Mouse (Mus musculus) heart, embryonic 10.5 days (tissue): ENCODE data around the gene Fhit. TPM values are rescaled to one million over a fixed set of nuclear protein-coding genes. Genes with fewer than 3 reads are reported as not detected.

ENCODE experiments used
- DNase-seq: peaks from one replicate; pipeline ENCODE4 v3.0.0-alpha.2; 2017; ENCODE audit warnings: low spot score
- H3K27ac ChIP-seq: fragments of 300-500 bp; sonication (generic); 2 replicates; pipeline ENCODE4 v1.5.1; 2016; ENCODE audit warnings: mild to moderate bottlenecking
- H3K27me3 ChIP-seq: fragments of 300-500 bp; sonication (generic); 2 replicates; pipeline ENCODE4 v1.6.1; 2016; ENCODE audit warnings: mild to moderate bottlenecking; ENCODE audit not compliant: poor library complexity, insufficient read depth, severe bottlenecking
- H3K36me3 ChIP-seq: fragments of 300-500 bp; sonication (generic); 2 replicates; pipeline ENCODE4 v1.6.1; 2016; ENCODE audit warnings: mild to moderate bottlenecking, moderate library complexity
- H3K4me1 ChIP-seq: fragments of 300-500 bp; sonication (generic); 2 replicates; pipeline ENCODE4 v1.6.1; 2016; ENCODE audit warnings: mild to moderate bottlenecking
- H3K4me3 ChIP-seq: fragments of 300-500 bp; sonication (generic); 2 replicates; pipeline ENCODE4 v1.5.1; 2016; ENCODE audit warnings: mild to moderate bottlenecking, moderate library complexity
- H3K9me3 ChIP-seq: fragments of 300-500 bp; sonication (generic); 2 replicates; pipeline ENCODE4 v1.6.1; 2016; ENCODE audit warnings: mild to moderate bottlenecking, moderate library complexity
- WGBS: fragments of 180-500 bp; shearing (Covaris S2); methylation state at CpG from one replicate; pipeline ENCODE4 v1.1.7; 2016; 5-methylcytosine and 5-hydroxymethylcytosine counted together
- polyA plus RNA-seq: library from polyadenylated mRNA; unstranded; fragments of >200 nt; fragmentation: Nextera tagmentation; extraction: Ambion mirVana; gene quantifications from 2 replicates; pipeline ENCODE4 v1.2.1, GENCODE M21; 2016

The Fhit gene
- polyA plus RNA-seq, 1 experiment from 2014 or later: 3.4 TPM

DNA sequence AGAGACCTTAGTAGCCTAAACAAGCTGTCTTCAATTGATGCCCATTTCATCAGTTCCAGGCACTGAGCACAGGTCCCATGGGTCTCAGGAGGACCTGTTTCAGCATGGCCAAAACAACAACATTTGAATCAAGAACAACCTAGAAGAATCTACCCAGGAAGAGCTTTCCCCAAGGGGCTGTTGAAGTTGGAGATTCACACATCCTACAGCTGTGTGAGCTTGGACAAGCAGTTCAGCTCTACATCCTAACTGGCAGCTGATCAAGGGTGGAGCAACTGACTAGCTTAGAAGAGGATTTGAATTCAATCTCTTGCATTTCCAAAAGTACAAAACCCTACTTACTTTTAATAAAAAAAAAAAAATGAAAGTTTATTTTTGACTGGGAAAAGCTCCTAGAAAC lies 514.0 kb downstream of the Fhit start:
- Histone ChIP-seq H3K27me3 (no peaks in the 10 kb centered on the region), H3K27ac (no peak overlapping the region), H3K4me3 (no peak overlapping the region), H3K4me1 (no peaks in the 10 kb centered on the region), H3K9me3 (no peaks in the 10 kb centered on the region), H3K36me3 (no peaks in the 10 kb centered on the region)
- no peak for DNase-seq

DNA sequence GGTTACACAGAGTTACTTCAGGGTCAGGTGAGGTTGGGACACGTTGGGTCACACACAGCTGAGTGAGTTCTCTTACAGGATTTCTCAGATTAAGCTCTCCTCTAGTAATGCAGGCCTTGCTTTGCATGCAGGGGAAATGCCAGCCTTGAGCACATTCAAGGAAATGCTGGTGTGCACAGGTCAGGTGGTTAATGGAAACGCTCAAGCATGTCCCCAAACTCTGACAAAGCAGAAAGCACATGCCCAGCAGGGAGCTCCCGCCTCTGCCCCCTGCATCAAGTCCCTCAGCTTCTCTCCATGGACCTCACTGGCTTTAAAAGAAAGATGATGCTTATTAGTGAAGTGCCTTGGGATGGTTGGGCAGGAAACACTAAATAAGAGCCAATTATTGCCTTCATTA lies 530.1 kb downstream of the Fhit start:
- H3K9me3 ChIP-seq: no peaks in the 10 kb centered on the region
- DNase-seq: no peak
- no peak overlapping the region for H3K27ac ChIP-seq
- WGBS: 68% methylated on average over 3 of the region's 3 CpGs
- H3K4me3 ChIP-seq: no peak overlapping the region
- no peaks in the 10 kb centered on the region for H3K36me3 ChIP-seq
- no peaks in the 10 kb centered on the region for H3K27me3 ChIP-seq
- no peaks in the 10 kb centered on the region for H3K4me1 ChIP-seq

DNA sequence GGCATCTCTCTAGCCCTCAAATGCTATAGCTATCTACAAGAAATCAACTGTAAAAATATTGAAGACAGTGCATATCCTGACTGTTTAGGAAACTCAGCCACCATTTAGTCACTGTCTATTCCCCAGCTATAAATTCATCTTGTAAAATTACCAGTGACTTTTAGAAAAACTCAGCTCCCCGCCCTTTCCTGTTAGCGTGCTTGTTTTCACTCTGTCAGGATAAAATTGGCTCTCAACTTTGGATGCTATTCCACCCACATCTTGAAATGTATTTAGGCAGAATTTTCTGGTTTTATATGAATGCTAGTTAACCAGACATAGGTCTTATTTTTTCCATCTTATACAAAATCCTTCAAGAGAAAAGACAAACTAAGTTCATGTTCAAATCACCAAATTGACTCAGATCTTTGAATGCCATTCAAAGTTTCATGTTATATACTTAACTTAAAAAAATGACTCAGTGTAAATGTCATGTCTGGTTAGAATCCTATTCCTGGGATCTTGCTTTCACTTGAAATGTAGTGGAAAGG lies 530.9 kb downstream of the Fhit start:
- Histone ChIP-seq H3K27me3 (no peaks in the 10 kb centered on the region), H3K4me3 (no peak overlapping the region), H3K9me3 (no peaks in the 10 kb centered on the region), H3K4me1 (no peaks in the 10 kb centered on the region), H3K27ac (no peak overlapping the region), H3K36me3 (no peaks in the 10 kb centered on the region)
- no peak for DNase-seq
- WGBS: 89% methylated on average over 2 of the region's 2 CpGs

DNA sequence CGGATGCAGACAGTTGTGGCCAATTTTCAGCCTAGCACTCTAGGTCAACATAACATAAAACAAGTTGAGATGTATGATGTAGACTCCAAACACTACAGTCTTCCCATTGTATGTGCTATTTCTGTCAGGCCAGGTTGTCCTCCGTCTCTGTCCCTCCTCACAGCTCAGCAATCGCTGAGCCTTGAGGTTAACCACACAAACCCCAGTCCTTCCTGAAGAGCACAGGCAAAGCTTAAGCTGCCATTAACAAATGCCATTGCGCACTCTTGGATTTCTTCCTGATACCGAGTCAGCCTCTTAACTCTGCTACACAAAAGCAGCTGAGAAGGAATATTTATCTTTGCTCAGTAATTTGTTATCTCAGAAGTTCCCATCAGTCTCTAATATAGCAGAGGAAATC lies 568.4 kb downstream of the Fhit start:
- no peak for DNase-seq
- Histone ChIP-seq H3K36me3 (no peaks in the 10 kb centered on the region), H3K27me3 (no peaks in the 10 kb centered on the region), H3K9me3 (no peaks in the 10 kb centered on the region), H3K4me3 (no peak overlapping the region), H3K4me1 (no peaks in the 10 kb centered on the region), H3K27ac (no peak overlapping the region)
- WGBS: 67% methylated on average over 5 of the region's 5 CpGs

DNA sequence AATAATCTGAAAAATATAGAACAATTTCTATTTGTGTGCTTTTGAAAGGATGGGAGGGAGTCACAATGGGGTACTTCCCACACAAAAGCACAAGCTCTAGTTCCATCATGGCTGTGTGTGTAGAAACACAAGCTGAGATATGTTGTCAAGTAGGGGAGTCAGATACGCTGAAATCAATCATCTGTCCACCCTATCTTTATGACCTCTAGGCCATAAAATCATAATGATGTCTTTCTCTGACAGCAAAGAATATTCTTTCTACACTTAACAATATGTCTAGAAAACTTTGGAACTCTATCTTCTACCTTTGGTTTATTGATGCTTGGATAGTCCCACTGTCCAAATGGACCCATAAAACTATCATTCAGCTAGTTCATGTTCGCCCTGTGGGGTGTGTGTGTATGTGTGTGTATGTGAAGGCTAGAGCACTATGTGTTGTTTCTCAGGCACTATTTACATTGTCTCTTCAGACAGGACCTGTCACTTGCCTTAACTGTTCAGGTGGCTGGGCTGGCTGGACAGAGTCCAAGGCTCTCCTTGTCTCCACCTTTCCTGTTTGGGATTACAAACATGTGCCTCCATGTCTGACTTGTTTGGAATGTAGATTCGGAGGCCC lies 592.8 kb downstream of the Fhit start:
- DNase-seq: no peak
- Histone ChIP-seq H3K4me3 (no peak overlapping the region), H3K36me3 (no peaks in the 10 kb centered on the region), H3K27me3 (no peaks in the 10 kb centered on the region), H3K4me1 (no peaks in the 10 kb centered on the region), H3K27ac (no peak overlapping the region), H3K9me3 (no peaks in the 10 kb centered on the region)
- 78% methylated on average over 3 of the region's 3 CpGs for WGBS

DNA sequence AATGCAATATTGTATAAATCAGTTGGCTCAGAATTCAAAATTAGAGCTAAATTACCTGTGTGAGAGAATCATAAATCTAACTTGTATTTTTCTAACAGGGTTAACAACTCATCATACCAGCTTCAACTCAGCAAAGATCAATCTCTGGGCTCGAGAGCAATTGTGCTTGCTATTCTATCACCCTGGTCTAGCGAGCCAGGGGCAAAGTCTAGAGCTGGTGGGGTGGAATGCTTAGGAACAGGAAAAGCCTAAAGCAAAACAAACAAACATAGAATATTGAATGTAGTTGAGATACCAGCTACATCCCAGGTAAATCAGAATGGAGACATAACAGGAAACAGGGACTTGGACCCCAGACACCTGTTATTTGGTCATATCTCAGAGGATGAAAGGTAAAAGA lies 594.1 kb downstream of the Fhit start:
- H3K4me1 ChIP-seq: no peaks in the 10 kb centered on the region
- H3K4me3 ChIP-seq: no peak overlapping the region
- no peak overlapping the region for H3K27ac ChIP-seq
- no peaks in the 10 kb centered on the region for H3K27me3 ChIP-seq
- no peak for DNase-seq
- H3K9me3 ChIP-seq: no peaks in the 10 kb centered on the region
- WGBS: 75% methylated on average over 2 of the region's 2 CpGs
- H3K36me3 ChIP-seq: no peaks in the 10 kb centered on the region

DNA sequence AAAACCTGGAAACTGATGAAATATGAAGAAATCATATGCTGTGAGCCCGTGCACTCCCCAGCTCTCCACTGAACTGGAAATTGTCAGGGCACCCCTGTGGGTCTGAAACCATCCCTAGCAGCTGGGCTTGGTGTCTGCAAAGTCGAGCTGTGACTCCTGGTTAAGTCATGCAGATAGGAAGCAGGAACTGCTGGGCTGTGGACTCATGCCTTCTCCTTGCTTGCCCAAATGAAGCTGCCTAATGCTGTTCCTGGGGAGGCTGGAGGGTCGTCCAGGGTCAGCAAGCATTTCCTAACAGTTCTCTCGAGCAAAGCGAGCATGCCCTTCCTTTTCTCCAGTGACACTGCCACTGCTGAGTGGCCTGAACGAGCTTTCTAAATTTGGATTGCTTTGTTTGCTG lies 607.1 kb downstream of the Fhit start:
- 32% methylated on average over 6 of the region's 6 CpGs for WGBS
- no peak overlapping the region for H3K4me3 ChIP-seq
- peaks cover 4% of the 10 kb centered on the region; the same call in 1 of the 2 replicates for H3K4me1 ChIP-seq
- H3K36me3 ChIP-seq: no peaks in the 10 kb centered on the region
- H3K9me3 ChIP-seq: no peaks in the 10 kb centered on the region
- peak overlapping the region; percentile 17; the same call in 1 of the 2 replicates for H3K27ac ChIP-seq
- no peaks in the 10 kb centered on the region for H3K27me3 ChIP-seq
- no peak for DNase-seq

DNA sequence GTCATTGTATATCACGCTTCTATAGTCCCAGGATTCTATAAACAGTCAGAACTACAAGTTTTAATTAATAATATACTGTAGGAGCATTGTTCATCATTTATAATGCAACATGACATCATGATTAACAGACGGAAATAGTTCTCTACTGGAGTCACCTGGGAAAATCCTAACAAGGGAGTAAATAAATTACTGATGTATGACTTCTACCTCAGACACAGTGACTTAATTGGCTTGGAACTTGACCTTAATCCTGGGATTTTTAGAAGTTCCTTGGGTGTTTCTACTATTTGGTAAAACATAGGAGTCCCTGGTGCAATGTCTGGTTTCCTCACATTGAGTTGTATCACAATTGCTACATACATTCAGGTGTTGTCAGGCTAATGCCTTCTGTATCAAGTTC lies 613.2 kb downstream of the Fhit start:
- H3K9me3 ChIP-seq: no peaks in the 10 kb centered on the region
- DNase-seq: no peak
- H3K4me1 ChIP-seq: no peaks in the 10 kb centered on the region
- no peaks in the 10 kb centered on the region for H3K36me3 ChIP-seq
- no peak overlapping the region for H3K27ac ChIP-seq
- H3K27me3 ChIP-seq: no peaks in the 10 kb centered on the region
- 83% methylated on average over 2 of the region's 2 CpGs for WGBS
- no peak overlapping the region for H3K4me3 ChIP-seq

DNA sequence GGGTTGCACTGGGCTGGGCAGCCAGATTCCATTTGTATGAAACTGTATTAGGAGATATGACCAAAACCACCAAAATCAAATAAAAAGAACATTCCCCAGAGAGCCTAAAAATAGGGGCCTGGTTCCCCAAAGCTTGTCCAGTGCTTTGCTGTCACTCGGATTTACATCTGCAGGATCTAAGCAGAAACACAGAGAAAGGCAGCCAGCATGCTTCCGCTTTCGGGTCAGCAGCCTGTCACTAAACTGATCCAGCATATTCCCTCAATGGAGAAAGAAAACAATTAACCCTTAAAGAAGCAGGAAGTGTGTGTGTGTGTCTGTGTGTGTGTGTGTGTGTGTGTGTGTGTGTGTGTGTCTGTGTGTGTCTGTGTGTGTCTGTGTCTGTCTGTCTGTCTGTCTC lies 615.9 kb downstream of the Fhit start:
- 73% methylated on average over 3 of the region's 3 CpGs for WGBS
- no peak overlapping the region for H3K27ac ChIP-seq

DNA sequence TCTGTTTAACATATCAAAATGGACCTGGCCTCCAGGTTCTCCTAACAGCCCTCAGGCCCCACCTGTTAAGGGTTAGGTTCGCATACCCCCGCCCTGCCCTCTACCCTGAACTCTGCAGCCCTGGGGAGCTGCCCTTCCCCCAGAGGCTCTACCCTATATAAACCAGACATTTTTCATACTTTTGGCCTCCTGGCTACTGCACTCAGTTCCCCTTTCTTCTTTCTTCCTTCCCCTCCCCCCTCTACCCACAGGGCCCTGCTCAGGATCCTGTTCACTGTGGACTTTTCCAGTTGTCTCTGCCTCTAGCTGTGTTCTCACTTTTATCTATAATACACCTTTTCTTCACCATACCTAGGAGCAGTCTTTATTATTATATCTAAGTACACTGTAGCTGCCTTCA lies 627.0 kb downstream of the Fhit start:
- no peaks in the 10 kb centered on the region for H3K36me3 ChIP-seq
- H3K9me3 ChIP-seq: no peaks in the 10 kb centered on the region
- H3K27ac ChIP-seq: no peak overlapping the region
- no peak for DNase-seq
- 71% methylated on average over 2 of the region's 2 CpGs for WGBS
- H3K4me1 ChIP-seq: no peaks in the 10 kb centered on the region
- no peak overlapping the region for H3K4me3 ChIP-seq
- H3K27me3 ChIP-seq: no peaks in the 10 kb centered on the region

More for the DNA sequence above, 615.9 kb downstream of the Fhit start:
- Histone ChIP-seq H3K9me3 (no peaks in the 10 kb centered on the region), H3K36me3 (no peaks in the 10 kb centered on the region), H3K4me3 (no peak overlapping the region), H3K4me1 (no peaks in the 10 kb centered on the region), H3K27me3 (no peaks in the 10 kb centered on the region)
- no peak for DNase-seq

DNA sequence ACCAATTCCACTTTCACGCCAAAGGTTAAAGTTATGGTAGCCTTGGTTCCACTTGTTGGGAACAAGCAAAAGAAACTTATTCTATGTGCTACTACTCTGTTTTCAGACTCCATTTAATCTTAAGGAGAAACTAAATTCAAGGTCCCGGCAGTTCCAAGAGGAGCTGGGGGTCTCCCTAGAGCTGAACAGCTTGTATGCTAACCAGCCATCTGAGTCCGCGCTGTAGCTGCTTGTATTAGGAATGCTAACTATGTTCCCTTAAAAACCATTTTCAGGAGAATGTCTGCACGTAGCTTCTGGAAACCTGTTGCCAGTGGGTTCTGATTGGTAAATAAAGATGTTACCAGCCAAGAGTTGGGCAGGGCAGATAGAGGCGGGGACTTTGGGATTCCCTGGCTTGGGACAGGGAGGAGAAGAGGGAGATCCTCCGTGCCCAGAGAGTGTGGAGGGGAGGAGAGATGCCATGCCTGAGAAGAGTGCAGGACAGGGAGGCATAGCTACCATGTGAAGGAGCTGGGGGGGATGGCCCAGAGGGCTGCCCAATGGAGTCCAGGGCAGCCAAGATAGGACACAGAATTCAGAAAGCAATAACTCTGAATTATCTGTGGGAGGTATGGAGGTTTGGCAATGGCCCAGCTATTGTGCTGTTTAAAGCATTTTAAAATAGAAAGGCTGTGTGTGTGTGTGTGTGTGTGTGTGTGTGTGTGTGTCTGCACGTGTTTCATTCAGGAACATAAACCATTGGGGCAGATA lies 629.9 kb downstream of the Fhit start:
- no peaks in the 10 kb centered on the region for H3K9me3 ChIP-seq
- no peak overlapping the region for H3K4me3 ChIP-seq
- WGBS: 77% methylated on average over 8 of the region's 8 CpGs
- no peak overlapping the region for H3K27ac ChIP-seq
- H3K27me3 ChIP-seq: no peaks in the 10 kb centered on the region
- H3K4me1 ChIP-seq: no peaks in the 10 kb centered on the region
- H3K36me3 ChIP-seq: no peaks in the 10 kb centered on the region
- DNase-seq: no peak

DNA sequence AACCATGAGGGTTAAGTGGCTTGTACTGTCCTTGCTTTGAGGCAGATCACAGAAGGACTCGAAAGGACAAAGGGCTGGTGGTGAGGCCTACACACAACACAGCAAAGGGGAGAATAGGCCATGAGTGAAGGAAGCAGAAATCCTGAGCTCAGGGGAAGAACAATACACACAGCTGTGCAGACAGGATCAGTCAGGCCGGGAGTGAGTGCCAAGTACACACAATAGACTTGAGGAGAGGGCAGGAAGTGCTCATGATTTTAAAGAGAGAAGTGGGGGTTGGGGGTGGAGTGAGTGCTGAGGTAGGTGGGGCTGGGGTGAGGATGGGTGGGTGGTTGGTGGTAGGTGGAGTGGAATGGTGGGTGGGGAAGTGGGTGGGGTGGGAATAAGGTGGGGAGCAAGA lies 635.0 kb downstream of the Fhit start:
- no peaks in the 10 kb centered on the region for H3K9me3 ChIP-seq
- no peaks in the 10 kb centered on the region for H3K4me1 ChIP-seq
- 45% methylated on average over 2 of the region's 2 CpGs for WGBS
- H3K27ac ChIP-seq: no peak overlapping the region
- DNase-seq: no peak
- H3K27me3 ChIP-seq: no peaks in the 10 kb centered on the region
- no peaks in the 10 kb centered on the region for H3K36me3 ChIP-seq
- no peak overlapping the region for H3K4me3 ChIP-seq

DNA sequence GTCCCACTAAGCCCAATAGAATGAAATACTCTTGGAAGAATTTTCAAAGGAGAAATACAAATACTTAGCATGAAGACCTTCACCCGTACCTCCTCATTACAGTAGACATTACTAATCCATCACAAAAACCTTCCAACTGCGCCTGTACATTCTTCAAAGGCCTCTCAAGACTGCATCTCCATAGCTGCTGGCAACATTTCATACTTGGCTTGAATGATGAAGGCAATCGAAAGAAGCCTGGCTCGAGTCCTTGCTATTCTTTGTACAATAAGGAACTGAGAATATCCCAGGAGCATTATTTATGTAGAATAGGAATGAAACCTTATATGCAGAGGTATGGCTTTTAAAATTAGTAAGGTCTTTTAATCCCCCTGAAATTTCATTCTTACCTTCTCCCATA lies 636.0 kb downstream of the Fhit start:
- H3K36me3 ChIP-seq: no peaks in the 10 kb centered on the region
- H3K9me3 ChIP-seq: no peaks in the 10 kb centered on the region
- no peak overlapping the region for H3K4me3 ChIP-seq
- 84% methylated on average over 4 of the region's 4 CpGs for WGBS
- no peak overlapping the region for H3K27ac ChIP-seq
- DNase-seq: no peak
- H3K4me1 ChIP-seq: no peaks in the 10 kb centered on the region
- H3K27me3 ChIP-seq: no peaks in the 10 kb centered on the region
